ENCODE assay signal across 18 mouse cellular contexts in the genomic region with DNA sequence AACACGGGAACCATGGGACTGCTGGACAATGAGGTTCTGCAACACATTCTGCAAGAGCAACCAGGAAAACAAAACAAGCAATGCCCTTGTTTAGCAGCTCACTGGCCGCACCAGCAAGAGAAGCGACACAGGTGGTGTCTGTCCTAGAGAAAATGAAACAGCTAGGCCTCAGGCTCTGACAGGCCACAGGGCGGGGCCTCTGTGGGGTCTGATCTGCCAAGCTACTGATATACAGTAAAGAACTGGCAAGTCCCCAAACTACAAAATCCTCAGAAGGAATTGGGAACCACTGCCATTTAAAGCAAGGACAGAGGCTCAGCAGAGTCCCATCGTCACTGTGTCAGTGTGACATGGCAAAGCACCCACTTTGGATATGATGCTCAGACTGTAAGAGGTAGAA. TPM values are rescaled to one million over a fixed set of nuclear protein-coding genes. Genes with fewer than 3 reads are reported as not detected.
DNase-seq lines count a peak whose midpoint lies in the region; ATAC-seq and TF ChIP-seq lines count a peak whose summit lies in the region.
"Had no signal": no experiment of that assay in that cellular context is flagged by ENCODE, and none has a peak within 500 bp of the region (broad histone marks: within the 10 kb centered on the region; RNA-seq: fewer than 3 reads in every experiment).

No protein-coding gene starts in this region.

- H3K36me3 ChIP-seq in liver, embryonic 14.5 days (replicated peaks; ENCODE audit: control insufficient read depth, insufficient read depth, low read depth): peaks cover 12% of the 10 kb centered on the region
- H3K36me3 ChIP-seq in stomach, postnatal 0 days (ENCODE audit: control insufficient read depth, insufficient read depth, low read length): no peaks in the 10 kb centered on the region
- no peaks in the 10 kb centered on the region for H3K36me3 ChIP-seq in midbrain, embryonic 14.5 days (ENCODE audit: control insufficient read depth, insufficient read depth, low read length)

- H3K4me1 ChIP-seq in liver, embryonic 14.5 days (replicated peaks; ENCODE audit: control insufficient read depth in 2 of 2, insufficient read depth in 2 of 2, low read length in 1 of 2): peaks cover 53% of the 10 kb centered on the region in 2 experiments
- no peaks in the 10 kb centered on the region; the same call in 1 of the 2 replicates for H3K4me1 ChIP-seq in stomach, postnatal 0 days (replicated peaks; ENCODE audit: control insufficient read depth, insufficient read depth)
- H3K4me1 ChIP-seq in midbrain, embryonic 14.5 days (ENCODE audit: control insufficient read depth, insufficient read depth, low read length): no peaks in the 10 kb centered on the region

- no peak for TF ChIP-seq CTCF in liver, embryonic 14.5 days (IDR thresholded peaks at IDR 0.05; ENCODE audit: low read depth)
- TF ChIP-seq CTCF in stomach, postnatal 0 days (IDR thresholded peaks at IDR 0.05; ENCODE audit: low read depth): no peak

- no peaks in the 10 kb centered on the region for H3K9me3 ChIP-seq in liver, embryonic 14.5 days (ENCODE audit: control insufficient read depth, low read length)
- H3K9me3 ChIP-seq in stomach, postnatal 0 days (ENCODE audit: control insufficient read depth, low read length): no peaks in the 10 kb centered on the region
- no peaks in the 10 kb centered on the region for H3K9me3 ChIP-seq in midbrain, embryonic 14.5 days (ENCODE audit: control insufficient read depth, low read length)

- peak; percentile 86 for DNase-seq in heart, adult 11 months
- DNase-seq in heart, postnatal 4 days: no peak
- DNase-seq in spleen, adult 12 weeks (ENCODE audit: low spot score): peak; percentile 40
- no peak for DNase-seq in spleen, postnatal 14 days (ENCODE audit: low spot score in 2 of 2)
- peak; percentile 49 to 58 (median 55) for DNase-seq in liver, embryonic 14.5 days (ENCODE audit: low read depth in 3 of 3, low spot score in 3 of 3)
- no peak for DNase-seq in stomach, postnatal 0 days (ENCODE audit: low spot score)
- no peak for DNase-seq in midbrain, embryonic 14.5 days
- no peak for DNase-seq in cerebellum, postnatal 14 days
- DNase-seq: adrenal gland, postnatal 25 days; cerebellum, adult 8-10 months; heart, adult 2 months; kidney, adult 18-20 months; retina, postnatal 1 day had no signal

- ATAC-seq in liver, embryonic 14.5 days (ENCODE audit: insufficient read depth): peak; percentile 72
- ATAC-seq in stomach, postnatal 0 days (ENCODE audit: low FRiP score, low TSS enrichment): no peak
- no peak for ATAC-seq in midbrain, embryonic 14.5 days (ENCODE audit: low FRiP score, low TSS enrichment)

- peak overlapping the region; percentile 91 for H3K4me2 ChIP-seq in liver, embryonic 14.5 days (ENCODE audit: low read depth)
- no peak overlapping the region for H3K4me2 ChIP-seq in stomach, postnatal 0 days (replicated peaks; ENCODE audit: low read depth)
- H3K4me2 ChIP-seq in midbrain, embryonic 14.5 days (ENCODE audit: low read length): no peak overlapping the region

- H3K9ac ChIP-seq in liver, embryonic 14.5 days (replicated peaks): peak overlapping the region; percentile 56
- H3K9ac ChIP-seq in stomach, postnatal 0 days (ENCODE audit: low read length): no peak overlapping the region
- H3K9ac ChIP-seq in midbrain, embryonic 14.5 days (replicated peaks; ENCODE audit: low read length): no peak overlapping the region

- H3K4me3 ChIP-seq in liver, embryonic 14.5 days (ENCODE audit: insufficient read depth in 1 of 2, low read depth in 2 of 2, low read length in 2 of 2): peak overlapping the region; percentile 34 to 36; a peak in 3 of 4 replicates
- H3K4me3 ChIP-seq in stomach, postnatal 0 days (ENCODE audit: low read depth, low read length): no peak overlapping the region
- no peak overlapping the region for H3K4me3 ChIP-seq in midbrain, embryonic 14.5 days (replicated peaks; ENCODE audit: low read depth, low read length)
- H3K4me3 ChIP-seq: heart, adult 2 months had no signal

- no peaks in the 10 kb centered on the region for H3K27me3 ChIP-seq in liver, embryonic 14.5 days (ENCODE audit: control insufficient read depth, insufficient read depth, low read length)
- H3K27me3 ChIP-seq in stomach, postnatal 0 days (ENCODE audit: control insufficient read depth, insufficient read depth, low read length): no peaks in the 10 kb centered on the region
- no peaks in the 10 kb centered on the region for H3K27me3 ChIP-seq in midbrain, embryonic 14.5 days (ENCODE audit: control insufficient read depth, insufficient read depth, low read length)

- peak overlapping the region; percentile 78 for H3K27ac ChIP-seq in liver, embryonic 14.5 days
- 0 out of 2 replicates have a peak overlapping the region, but pooled peaks have one; percentile 18 for H3K27ac ChIP-seq in stomach, postnatal 0 days (replicated peaks)
- no peak overlapping the region for H3K27ac ChIP-seq in midbrain, embryonic 14.5 days (replicated peaks; ENCODE audit: low read depth, low read length)
- H3K27ac ChIP-seq: heart, adult 2 months; macrophage had no signal

- WGBS in liver, embryonic 14.5 days (ENCODE audit: insufficient replicate concordance): 40% methylated on average over 5 of the region's 5 CpGs
- 49% methylated on average over 5 of the region's 5 CpGs for WGBS in stomach, postnatal 0 days
- WGBS in midbrain, embryonic 14.5 days: 90% methylated on average over 5 of the region's 5 CpGs

- TF ChIP-seq EP300 in liver, embryonic 14.5 days (IDR thresholded peaks at IDR 0.05; ENCODE audit: low read depth): no peak
- TF ChIP-seq EP300 in stomach, postnatal 0 days (optimal IDR thresholded peaks at IDR 0.05): no peak

RNA-seq across cellular contexts. Expression of a gene that starts 5.8 kb away (rescaled TPM):
- 1 to 10 TPM; 3.1 to 3.6 TPM for total RNA-seq in heart, postnatal 4 days (2021)
- polyA plus RNA-seq in liver, embryonic 14.5 days (2012; rRNA removed): 3.5 and 4.1 TPM in 2 replicates
- 2.9 and 3.2 TPM in 2 replicates for polyA plus RNA-seq in liver, embryonic 14.5 days (2014; fragmentation: Nextera tagmentation; extraction: Ambion mirVana)
- 4.0 and 4.4 TPM in 2 replicates for polyA plus RNA-seq in stomach, postnatal 0 days (2015; fragmentation: Nextera tagmentation; extraction: Ambion mirVana)
- polyA plus RNA-seq in midbrain, embryonic 14.5 days (2014; fragmentation: Nextera tagmentation; extraction: Ambion mirVana): 1.7 and 1.8 TPM in 2 replicates

RNA-seq across cellular contexts. Expression of a gene that starts 36.5 kb away (rescaled TPM):
- total RNA-seq in heart, postnatal 4 days (2021): under 1 TPM; 0.17 to 0.20 TPM
- polyA plus RNA-seq in liver, embryonic 14.5 days (2012; rRNA removed): not detected in 2 replicates
- polyA plus RNA-seq in liver, embryonic 14.5 days (2014; fragmentation: Nextera tagmentation; extraction: Ambion mirVana): 0.08 TPM in 1 of 2 replicates, not detected in the other
- 0.08 and 0.27 TPM in 2 replicates for polyA plus RNA-seq in stomach, postnatal 0 days (2015; fragmentation: Nextera tagmentation; extraction: Ambion mirVana)
- 1.0 and 1.2 TPM in 2 replicates for polyA plus RNA-seq in midbrain, embryonic 14.5 days (2014; fragmentation: Nextera tagmentation; extraction: Ambion mirVana)

RNA-seq across cellular contexts. Expression of a gene that starts 40.8 kb away (rescaled TPM):
- 10 to 100 TPM; 64.0 to 68.1 TPM for total RNA-seq in heart, postnatal 4 days (2021)
- 36.7 and 44.5 TPM in 2 replicates for polyA plus RNA-seq in liver, embryonic 14.5 days (2012; rRNA removed)
- 162 and 171 TPM in 2 replicates for polyA plus RNA-seq in liver, embryonic 14.5 days (2014; fragmentation: Nextera tagmentation; extraction: Ambion mirVana)
- 289 and 308 TPM in 2 replicates for polyA plus RNA-seq in stomach, postnatal 0 days (2015; fragmentation: Nextera tagmentation; extraction: Ambion mirVana)
- polyA plus RNA-seq in midbrain, embryonic 14.5 days (2014; fragmentation: Nextera tagmentation; extraction: Ambion mirVana): 285 and 286 TPM in 2 replicates

RNA-seq across cellular contexts. Expression of a gene that starts 59.1 kb away (rescaled TPM):
- not detected for total RNA-seq in heart, postnatal 4 days (2021)
- polyA plus RNA-seq in liver, embryonic 14.5 days (2012; rRNA removed): not detected in 2 replicates
- not detected in 2 replicates for polyA plus RNA-seq in liver, embryonic 14.5 days (2014; fragmentation: Nextera tagmentation; extraction: Ambion mirVana)
- not detected in 2 replicates for polyA plus RNA-seq in stomach, postnatal 0 days (2015; fragmentation: Nextera tagmentation; extraction: Ambion mirVana)
- not detected in 2 replicates for polyA plus RNA-seq in midbrain, embryonic 14.5 days (2014; fragmentation: Nextera tagmentation; extraction: Ambion mirVana)
- total RNA-seq: adrenal gland, postnatal 25 days; heart, adult 2 months; left cerebral cortex, postnatal 14 days had no signal
- polyA plus RNA-seq: embryonic facial prominence, embryonic 14.5 days; frontal cortex, adult 2 months; heart, adult 2 months; macrophage; neural tube, embryonic 11.5 days had no signal

Comparison
In these comparisons a context has a peak if more than half of its experiments do, and no peak if none do; other contexts are left out.
1. DNase-seq: peak in heart, adult 11 months (single experiment), spleen, adult 12 weeks (single experiment) and liver, embryonic 14.5 days (3 of 3); none in heart, postnatal 4 days (single experiment), spleen, postnatal 14 days (0 of 2), stomach, postnatal 0 days (single experiment), midbrain, embryonic 14.5 days (single experiment) and cerebellum, postnatal 14 days (0 of 2).
2. H3K4me3 ChIP-seq: peak in liver, embryonic 14.5 days (2 of 2); none in stomach, postnatal 0 days (single experiment) and midbrain, embryonic 14.5 days (single experiment).